Mouse (Mus musculus): ENCODE results near the gene Smarcb1.

DNA sequence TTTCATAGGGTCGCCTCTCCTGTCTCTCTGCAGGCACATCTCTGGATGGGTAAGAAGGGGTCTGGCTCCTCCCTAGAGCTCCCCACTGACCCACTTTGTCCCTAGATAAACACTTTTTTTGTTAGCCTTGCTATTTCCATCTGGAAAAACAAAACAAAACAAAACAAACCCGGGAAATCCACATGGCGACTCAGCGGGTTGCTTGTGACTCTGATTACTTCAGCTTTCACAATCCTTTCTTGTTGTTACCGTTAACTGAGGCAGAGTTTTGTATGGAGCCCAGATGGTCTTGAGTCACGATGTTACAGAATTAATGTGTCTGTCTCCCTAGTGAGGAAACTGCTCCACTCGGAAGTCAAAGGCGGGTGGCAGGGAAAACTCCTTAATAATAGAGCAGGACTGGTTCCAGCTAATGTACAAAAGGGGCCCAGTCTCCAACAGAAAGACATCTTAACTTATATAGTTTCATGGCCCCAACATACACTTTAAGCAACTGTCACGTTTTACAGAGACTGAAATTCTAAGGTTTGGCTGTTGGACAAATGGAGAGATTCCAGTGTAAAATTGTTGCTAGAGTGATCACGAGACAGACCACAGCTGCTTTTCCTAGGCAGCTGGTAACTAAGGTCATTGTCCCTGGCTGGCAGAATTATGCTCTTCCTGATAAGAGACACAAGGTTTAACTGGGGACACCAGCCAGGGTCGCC lies 22.8 kb upstream of the Smarcb1 start:
- TF ChIP-seq CTCF (IDR thresholded peaks at IDR 0.05; ENCODE audit: insufficient read depth, low read length) (no peak), POLR2A (IDR thresholded peaks at IDR 0.05; ENCODE audit: borderline replicate concordance, extremely low read depth, low read depth, low read length) (no peak)

All from lung, adult 2 months (tissue).